Comparison of ENCODE assay signal across 19 mouse cellular contexts in the genomic region with DNA sequence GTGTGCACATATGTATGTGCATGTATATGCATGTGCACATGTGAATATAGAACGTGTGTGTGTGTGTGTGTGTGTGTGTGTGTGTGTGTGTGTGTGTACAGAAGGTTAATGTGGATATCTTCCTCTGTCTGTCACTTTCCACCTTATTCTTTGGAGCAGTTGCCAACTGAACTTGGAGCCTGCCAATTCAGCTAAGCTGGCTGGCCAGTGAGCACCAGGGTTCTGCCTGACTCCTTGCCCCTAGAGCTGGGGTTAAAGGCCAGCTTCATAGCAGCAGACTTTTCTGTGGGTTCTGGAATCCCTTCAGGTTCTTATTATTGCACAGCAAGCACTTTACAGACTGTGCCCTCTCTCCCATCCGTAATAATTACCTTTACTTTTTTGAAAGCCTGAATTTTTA.
"Had no signal": no experiment of that assay in that cellular context is flagged by ENCODE, and none has a peak within 500 bp of the region (broad histone marks: within the 10 kb centered on the region; RNA-seq: fewer than 3 reads in every experiment).

No protein-coding gene starts in this region.

- ATAC-seq: midbrain, embryonic 16.5 days had no signal

- H3K27ac ChIP-seq: midbrain, embryonic 10.5 days; midbrain, embryonic 12.5 days; neural tube, embryonic 13.5 days; neural tube, embryonic 15.5 days had no signal

- H3K27me3 ChIP-seq: midbrain, embryonic 12.5 days; neural tube, embryonic 13.5 days; neural tube, embryonic 15.5 days had no signal

- H3K36me3 ChIP-seq: midbrain, embryonic 10.5 days; midbrain, embryonic 12.5 days; neural tube, embryonic 13.5 days; neural tube, embryonic 15.5 days had no signal

- H3K4me1 ChIP-seq: midbrain, embryonic 10.5 days; midbrain, embryonic 12.5 days; neural tube, embryonic 13.5 days; neural tube, embryonic 15.5 days had no signal

- H3K9ac ChIP-seq: lung, embryonic 14.5 days; midbrain, embryonic 12.5 days; neural tube, embryonic 13.5 days; neural tube, embryonic 15.5 days had no signal

- H3K9me3 ChIP-seq: midbrain, embryonic 10.5 days; midbrain, embryonic 12.5 days; neural tube, embryonic 13.5 days; neural tube, embryonic 15.5 days had no signal

- H3K4me2 ChIP-seq: lung, embryonic 14.5 days; midbrain, embryonic 12.5 days; neural tube, embryonic 13.5 days; neural tube, embryonic 15.5 days had no signal

- H3K4me3 ChIP-seq: midbrain, embryonic 10.5 days; midbrain, embryonic 12.5 days; myocyte; neural tube, embryonic 13.5 days; neural tube, embryonic 15.5 days had no signal

- DNase-seq: lung, adult 18-20 months; lung, embryonic 14.5 days; lung, postnatal 10 days; lung, postnatal 4 days; midbrain, embryonic 14.5 days; retina, postnatal 1 day; right cerebral cortex, adult 18-20 months; right cerebral cortex, postnatal 25 days; right cerebral cortex, postnatal 4 days; spleen, adult 18-20 months; thymus, adult 18-20 months; thymus, postnatal 14 days; thymus, postnatal 36 days had no signal
